Mouse (Mus musculus) cerebellum, postnatal 25 days (tissue): ENCODE measurements around the gene Nucks1.

Source experiments
- DNase-seq, 2 experiments: peaks; one replicate each; pipeline ENCODE4 v3.0.0; 2021; ENCODE audit warnings: mixed read lengths in 2 of 2

Nucks1 gene

GRCm38 (mm10) chr1:131922100-131922499, 11.8 kb downstream of the Nucks1 start:
- no peak for DNase-seq

- no peak for DNase-seq
Measured at GRCm38 (mm10) chr1:131933471-131933870, 23.1 kb downstream of the Nucks1 start.

- peak; percentile 68 to 83 for DNase-seq
Measured at GRCm38 (mm10) chr1:131937659-131938305, 27.4 kb downstream of the Nucks1 start.

- peak in 1 of 2 experiments; percentile 16 for DNase-seq
Measured at GRCm38 (mm10) chr1:131938811-131939210, 28.5 kb downstream of the Nucks1 start.

- no peak for DNase-seq
Measured at GRCm38 (mm10) chr1:131940711-131941244, 30.4 kb downstream of the Nucks1 start.

GRCm38 (mm10) chr1:131941501-131941900, 31.2 kb downstream of the Nucks1 start:
- no peak for DNase-seq

- DNase-seq = no peak
Measured at GRCm38 (mm10) chr1:131942621-131943590, 32.6 kb downstream of the Nucks1 start.

- no peak for DNase-seq
Measured at GRCm38 (mm10) chr1:131945674-131946440, 35.5 kb downstream of the Nucks1 start.

GRCm38 (mm10) chr1:131946462-131947215, 36.3 kb downstream of the Nucks1 start:
- no peak for DNase-seq

GRCm38 (mm10) chr1:131947997-131948525, 37.7 kb downstream of the Nucks1 start:
- DNase-seq = no peak

- no peak for DNase-seq
Measured at GRCm38 (mm10) chr1:131954242-131954865, 44.0 kb downstream of the Nucks1 start.

- no peak for DNase-seq
Measured at GRCm38 (mm10) chr1:131955131-131955757, 44.9 kb downstream of the Nucks1 start.

GRCm38 (mm10) chr1:131957416-131957815, 47.1 kb downstream of the Nucks1 start:
- DNase-seq = no peak

GRCm38 (mm10) chr1:131961004-131961403, 50.7 kb downstream of the Nucks1 start:
- DNase-seq = no peak

- peak in 1 of 2 experiments; percentile 38 for DNase-seq
Measured at GRCm38 (mm10) chr1:131962606-131963084, 52.3 kb downstream of the Nucks1 start, which contains the start of gene Slc45a3. Slc45a3 (plus strand) TSS chr1:131962967.

- DNase-seq = peak; percentile 21 to 23
Measured at GRCm38 (mm10) chr1:131963085-131963951, 53.0 kb downstream of the Nucks1 start.

GRCm38 (mm10) chr1:131964100-131964499, 53.8 kb downstream of the Nucks1 start:
- DNase-seq = no peak

GRCm38 (mm10) chr1:131964580-131964979, 54.2 kb downstream of the Nucks1 start:
- no peak for DNase-seq

GRCm38 (mm10) chr1:131965818-131966217, 55.5 kb downstream of the Nucks1 start:
- no peak for DNase-seq
